Mouse (Mus musculus) liver, embryonic 14.5 days (tissue): ENCODE data around the gene Adm. TPM values are rescaled to one million over a fixed set of nuclear protein-coding genes. Genes with fewer than 3 reads are reported as not detected.

Experiments used
- ATAC-seq: fragments of 200-750 bp; cut with Nextera tagmentation; 2 replicates; pipeline ENCODE4 v1.8.0; 2017; ENCODE audit warnings: moderate number of reproducible peaks, mild to moderate bottlenecking, moderate library complexity; ENCODE audit not compliant: insufficient read depth
- DNase-seq, 3 experiments: peaks; one replicate each; pipeline ENCODE4 v3.0.0-alpha.2; 2012 to 2013; ENCODE audit warnings: low read depth in 3 of 3, low spot score in 3 of 3
- H3K27ac ChIP-seq: fragments of 300-500 bp; sonication (generic); 2 replicates; pipeline ENCODE4 v1.5.1; 2014; ENCODE audit warnings: moderate library complexity, mild to moderate bottlenecking, control low read depth, inconsistent platforms
- H3K27me3 ChIP-seq: fragments of 300-500 bp; sonication (generic); 2 replicates; pipeline ENCODE4 v1.6.1; 2014; ENCODE audit warnings: mild to moderate bottlenecking, low read length, moderate library complexity; ENCODE audit not compliant: control insufficient read depth, insufficient read depth
- H3K36me3 ChIP-seq: fragments of 300-500 bp; sonication (generic); replicated peaks from 2 replicates; pipeline ENCODE4 v1.6.1; 2014; ENCODE audit warnings: low read depth; ENCODE audit not compliant: control insufficient read depth, insufficient read depth
- H3K4me1 ChIP-seq, 2 experiments: fragments of 200-500 bp in 1 of 2; fragments of 300-500 bp in 1 of 2; sonication (generic) in 1 of 2; replicated peaks; 2 replicates each; pipeline ENCODE4 v1.6.1; 2012 to 2014; ENCODE audit warnings: antibody characterized with exemption in 1 of 2, inconsistent platforms in 1 of 2, low read length in 1 of 2; ENCODE audit not compliant: control insufficient read depth in 2 of 2, insufficient read depth in 2 of 2
- H3K4me2 ChIP-seq: fragments of 300-500 bp; sonication (generic); 2 replicates; pipeline ENCODE4 v1.6.1; 2014; ENCODE audit warnings: low read depth, mild to moderate bottlenecking, control low read depth, moderate library complexity
- H3K4me3 ChIP-seq, 2 experiments: fragments of 200-500 bp in 1 of 2; fragments of 300-500 bp in 1 of 2; sonication (generic) in 1 of 2; 2 replicates each; pipeline ENCODE4 v1.5.1; 2012 to 2014; ENCODE audit warnings: low read depth in 2 of 2, low read length in 2 of 2, mild to moderate bottlenecking in 2 of 2, control low read depth in 1 of 2, inconsistent platforms in 1 of 2, moderate library complexity in 1 of 2; ENCODE audit not compliant: insufficient read depth in 1 of 2
- H3K9ac ChIP-seq: fragments of 300-500 bp; sonication (generic); replicated peaks from 2 replicates; pipeline ENCODE4 v1.6.1; 2014; ENCODE audit warnings: mild to moderate bottlenecking, control low read depth, moderate library complexity
- H3K9me3 ChIP-seq: fragments of 300-500 bp; sonication (generic); 2 replicates; pipeline ENCODE4 v1.6.1; 2016; ENCODE audit warnings: low read length, mixed read lengths; ENCODE audit not compliant: control insufficient read depth
- CTCF ChIP-seq: IDR thresholded peaks from 2 replicates; pipeline ENCODE4 v1.5.1; 2016; ENCODE audit warnings: antibody characterized with exemption, low read depth, control low read depth
- EP300 ChIP-seq: IDR thresholded peaks from 2 replicates; pipeline ENCODE4 v1.6.1; 2016; ENCODE audit warnings: antibody characterized with exemption, low read depth
- WGBS: fragments of 180-500 bp; shearing (Covaris S2); extraction: QIAGEN DNeasy Blood & Tissue Kit; methylation state at CpG from one replicate; pipeline ENCODE4 v1.1.7; 2014; ENCODE audit not compliant: insufficient replicate concordance; 5-methylcytosine and 5-hydroxymethylcytosine counted together
- polyA plus RNA-seq, 2 experiments: library from polyadenylated mRNA; depleted of rRNA in 1 of 2; stranded (reverse) in 1 of 2; unstranded in 1 of 2; fragments of >200 nt; fragmentation: Nextera tagmentation in 1 of 2; extraction: Ambion mirVana in 1 of 2; gene quantifications; 2 replicates each; pipeline versions ENCODE4 v1.2.1 to v1.2.3; 2012 to 2014

Adm gene
- polyA plus RNA-seq, 2 experiments = 1.4 to 1.5 TPM

- no peak overlapping the region for H3K27ac ChIP-seq
Measured at GRCm38 (mm10) chr7:110666537-110666936, 39.1 kb downstream of the Adm start.

GRCm38 (mm10) chr7:110668247-110668646, 40.8 kb downstream of the Adm start:
- DNase-seq (no peak), ATAC-seq (no peak)
- WGBS = 72% methylated on average over 6 of the region's 6 CpGs
- Histone ChIP-seq H3K9me3 (no peaks in the 10 kb centered on the region), H3K4me3 (no peak overlapping the region), H3K36me3 (no peaks in the 10 kb centered on the region), H3K27ac (no peak overlapping the region), H3K4me1 (no peaks in the 10 kb centered on the region), H3K9ac (no peak overlapping the region), H3K4me2 (no peak overlapping the region), H3K27me3 (no peaks in the 10 kb centered on the region)
- TF ChIP-seq CTCF = no peak
- no peak for TF ChIP-seq EP300

More at GRCm38 (mm10) chr7:110666537-110666936, 39.1 kb downstream of the Adm start:
- Histone ChIP-seq H3K4me2 (no peak overlapping the region), H3K9me3 (no peaks in the 10 kb centered on the region), H3K27me3 (no peaks in the 10 kb centered on the region), H3K9ac (no peak overlapping the region), H3K4me1 (no peaks in the 10 kb centered on the region), H3K36me3 (no peaks in the 10 kb centered on the region), H3K4me3 (no peak overlapping the region)
- WGBS = 61% methylated on average over 5 of the region's 5 CpGs
- ATAC-seq (no peak), DNase-seq (no peak)
- TF ChIP-seq CTCF (no peak), EP300 (no peak)

- no peaks in the 10 kb centered on the region for H3K4me1 ChIP-seq
- no peak overlapping the region for H3K4me3 ChIP-seq
- H3K27me3 ChIP-seq = no peaks in the 10 kb centered on the region
- 26% methylated on average over 5 of the region's 5 CpGs for WGBS
- DNase-seq (no peak), ATAC-seq (no peak)
- H3K27ac ChIP-seq = no peak overlapping the region
- H3K9ac ChIP-seq = no peak overlapping the region
- TF ChIP-seq EP300 = no peak
- no peak for TF ChIP-seq CTCF
- H3K4me2 ChIP-seq = no peak overlapping the region
- H3K9me3 ChIP-seq = no peaks in the 10 kb centered on the region
- H3K36me3 ChIP-seq = no peaks in the 10 kb centered on the region
Measured at GRCm38 (mm10) chr7:110668756-110669155, 41.3 kb downstream of the Adm start.

- WGBS = 38% methylated on average over 6 of the region's 6 CpGs
- ATAC-seq (no peak), DNase-seq (no peak)
- Histone ChIP-seq H3K4me1 (no peaks in the 10 kb centered on the region), H3K27ac (no peak overlapping the region), H3K36me3 (no peaks in the 10 kb centered on the region), H3K9ac (no peak overlapping the region), H3K9me3 (no peaks in the 10 kb centered on the region), H3K4me3 (no peak overlapping the region), H3K27me3 (no peaks in the 10 kb centered on the region), H3K4me2 (no peak overlapping the region)
- TF ChIP-seq EP300 (no peak), CTCF (no peak)
Measured at GRCm38 (mm10) chr7:110671121-110671680, 43.7 kb downstream of the Adm start.

Other genes starting within 250 kb of the Adm start
- 2.6 and 2.9 TPM in 2 replicates for gene Sbf2, start 12.7 kb upstream of the Adm start, polyA plus RNA-seq (2012; rRNA removed)
- gene Sbf2, start 12.7 kb upstream of the Adm start, polyA plus RNA-seq (2014; fragmentation: Nextera tagmentation; extraction: Ambion mirVana) = 3.3 TPM in 2 replicates
- 19.4 and 21.9 TPM in 2 replicates for gene Ampd3, start 140.5 kb downstream of the Adm start, polyA plus RNA-seq (2012; rRNA removed)
- 28.6 and 32.9 TPM in 2 replicates for gene Ampd3, start 140.5 kb downstream of the Adm start, polyA plus RNA-seq (2014; fragmentation: Nextera tagmentation; extraction: Ambion mirVana)
- 11.8 and 17.4 TPM in 2 replicates for gene Rnf141, start 216.8 kb downstream of the Adm start, polyA plus RNA-seq (2012; rRNA removed)
- 25.4 and 25.9 TPM in 2 replicates for gene Rnf141, start 216.8 kb downstream of the Adm start, polyA plus RNA-seq (2014; fragmentation: Nextera tagmentation; extraction: Ambion mirVana)
- gene Lyve1, start 235.6 kb downstream of the Adm start, polyA plus RNA-seq (2012; rRNA removed) = 18.3 and 24.6 TPM in 2 replicates
- gene Lyve1, start 235.6 kb downstream of the Adm start, polyA plus RNA-seq (2014; fragmentation: Nextera tagmentation; extraction: Ambion mirVana) = 22.2 and 22.7 TPM in 2 replicates